Mouse (Mus musculus): Measurements from ENCODE around the gene Cyp2d9. TPM values are rescaled to one million over a fixed set of nuclear protein-coding genes. Genes with fewer than 3 reads are reported as not detected.
"Not testable (repeated sequence)": the region's sequence is repeated elsewhere in the genome, so short reads cannot be mapped to it uniquely, and the experiment has no call there.

Cyp2d9 gene
- total RNA-seq (2012; rRNA removed), result not detected in 2 replicates
- polyA plus RNA-seq (2012; ENCODE audit: insufficient read depth in 1 of 2, insufficient read length in 2 of 2, low read depth in 1 of 2, low replicate concordance in 2 of 2, missing spikeins in 1 of 2), result not detected

GRCm38 (mm10) chr15:82433137-82433536 is at the start of gene Cyp2d9:
Gene Cyp2d9, plus strand, starts transcription at chr15:82433437.
- DNase-seq (ENCODE audit: low read depth, low spot score), result no peak
- Histone ChIP-seq H3K27me3 (ENCODE audit: control insufficient read depth in 1 of 2, insufficient read depth in 2 of 2, low read length in 2 of 2) (peaks cover 0 to 3% of the 10 kb centered on the region in 2 experiments; a peak in 1 of 4 replicates), H3K9ac (ENCODE audit: control insufficient read depth, low read depth, low read length, poor library complexity, severe bottlenecking) (no peak within 1 kb of the TSS), H3K4me3 (ENCODE audit: control insufficient read depth in 1 of 2, insufficient read depth in 1 of 2, low read depth in 2 of 2, low read length in 2 of 2) (no peak within 1 kb of the TSS), H3K27ac (ENCODE audit: control insufficient read depth, low read depth, low read length) (no peak within 1 kb of the TSS), H3K79me2 (ENCODE audit: control insufficient read depth, insufficient read depth, low read length, poor library complexity) (no peaks in the 10 kb centered on the region), H3K9me3 (replicated peaks; ENCODE audit: insufficient read depth, low read length) (no peaks in the 10 kb centered on the region), H3K4me1 (ENCODE audit: control insufficient read depth in 1 of 2, insufficient read depth in 2 of 2, low read length in 2 of 2) (no peaks in the 10 kb centered on the region), H3K36me3 (ENCODE audit: control insufficient read depth in 1 of 2, insufficient read depth in 2 of 2, low read length in 2 of 2) (no peaks in the 10 kb centered on the region)
- TF ChIP-seq HCFC1 (IDR thresholded peaks at IDR 0.05; ENCODE audit: low read depth, low read length), result no peak
- no peak for TF ChIP-seq JUND (IDR thresholded peaks at IDR 0.05; ENCODE audit: low read depth, low read length)
- no peak for TF ChIP-seq USF2 (IDR thresholded peaks at IDR 0.05; ENCODE audit: borderline replicate concordance in 1 of 2, insufficient read depth in 1 of 2, low read depth in 1 of 2, low read length in 2 of 2)
- TF ChIP-seq ZNF384 (IDR thresholded peaks at IDR 0.05; ENCODE audit: low read depth, low read length), result no peak
- TF ChIP-seq MYB (IDR thresholded peaks at IDR 0.05; ENCODE audit: low read depth, low read length), result no peak
- no peak for TF ChIP-seq ZKSCAN1 (IDR thresholded peaks at IDR 0.05; ENCODE audit: low read depth, low read length)
- TF ChIP-seq MYC (IDR thresholded peaks at IDR 0.05; ENCODE audit: low read depth, low read length), result no peak
- TF ChIP-seq CTCF (IDR thresholded peaks at IDR 0.05 in 2 of 3, conservative IDR thresholded peaks at IDR 0.05 in 1 of 3; ENCODE audit: control insufficient read depth in 1 of 3, insufficient read depth in 1 of 3, low read depth in 2 of 3, low read length in 3 of 3, poor library complexity in 1 of 3, severe bottlenecking in 1 of 3), result no peak
- no peak for TF ChIP-seq GATA1 (IDR thresholded peaks at IDR 0.05; ENCODE audit: low read depth, low read length)
- TF ChIP-seq MXI1 (IDR thresholded peaks at IDR 0.05; ENCODE audit: low read depth, low read length), result no peak

- H3K27me3 ChIP-seq (ENCODE audit: control insufficient read depth in 1 of 2, insufficient read depth in 2 of 2, low read length in 2 of 2), result peaks cover 4 to 24% of the 10 kb centered on the region in 2 experiments; a peak in 3 of 4 replicates
Measured at GRCm38 (mm10) chr15:82385729-82386128, 47.5 kb upstream of the Cyp2d9 start.

GRCm38 (mm10) chr15:82389916-82390315 is 43.3 kb upstream of the Cyp2d9 start:
- not testable (repeated sequence) for H3K27ac ChIP-seq (ENCODE audit: control insufficient read depth, low read depth, low read length); H3K9me3 ChIP-seq (replicated peaks; ENCODE audit: insufficient read depth, low read length); H3K4me3 ChIP-seq (ENCODE audit: control insufficient read depth in 1 of 2, insufficient read depth in 1 of 2, low read depth in 2 of 2, low read length in 2 of 2); DNase-seq (ENCODE audit: low read depth, low spot score); H3K9ac ChIP-seq (ENCODE audit: control insufficient read depth, low read depth, low read length, poor library complexity, severe bottlenecking); H3K4me1 ChIP-seq (ENCODE audit: control insufficient read depth in 1 of 2, insufficient read depth in 2 of 2, low read length in 2 of 2); H3K27me3 ChIP-seq (ENCODE audit: control insufficient read depth in 1 of 2, insufficient read depth in 2 of 2, low read length in 2 of 2); H3K36me3 ChIP-seq (ENCODE audit: control insufficient read depth in 1 of 2, insufficient read depth in 2 of 2, low read length in 2 of 2); H3K79me2 ChIP-seq (ENCODE audit: control insufficient read depth, insufficient read depth, low read length, poor library complexity)

More at GRCm38 (mm10) chr15:82385729-82386128, 47.5 kb upstream of the Cyp2d9 start:
- TF ChIP-seq MXI1 (IDR thresholded peaks at IDR 0.05; ENCODE audit: low read depth, low read length) (no peak), E2F4 (IDR thresholded peaks at IDR 0.05; ENCODE audit: borderline replicate concordance, low read depth, low read length) (no peak), TBP (IDR thresholded peaks at IDR 0.05; ENCODE audit: low read depth, low read length) (no peak), TCF12 (IDR thresholded peaks at IDR 0.05; ENCODE audit: low read depth, low read length) (no peak), MYC (IDR thresholded peaks at IDR 0.05; ENCODE audit: low read depth, low read length) (no peak), CHD2 (IDR thresholded peaks at IDR 0.05; ENCODE audit: low read length) (no peak), POLR2AphosphoS5 (IDR thresholded peaks at IDR 0.05; ENCODE audit: borderline replicate concordance, low read depth, low read length) (no peak)
- Histone ChIP-seq H3K4me1 (ENCODE audit: control insufficient read depth in 1 of 2, insufficient read depth in 2 of 2, low read length in 2 of 2) (no peaks in the 10 kb centered on the region), H3K9me3 (replicated peaks; ENCODE audit: insufficient read depth, low read length) (no peaks in the 10 kb centered on the region), H3K36me3 (ENCODE audit: control insufficient read depth in 1 of 2, insufficient read depth in 2 of 2, low read length in 2 of 2) (no peaks in the 10 kb centered on the region), H3K79me2 (ENCODE audit: control insufficient read depth, insufficient read depth, low read length, poor library complexity) (no peaks in the 10 kb centered on the region), H3K4me3 (ENCODE audit: control insufficient read depth in 1 of 2, insufficient read depth in 1 of 2, low read depth in 2 of 2, low read length in 2 of 2) (no peak overlapping the region), H3K9ac (ENCODE audit: control insufficient read depth, low read depth, low read length, poor library complexity, severe bottlenecking) (no peak overlapping the region), H3K27ac (ENCODE audit: control insufficient read depth, low read depth, low read length) (no peak overlapping the region)
- no peak for DNase-seq (ENCODE audit: low read depth, low spot score)

GRCm38 (mm10) chr15:82393922-82394321 is 39.3 kb upstream of the Cyp2d9 start, which contains the start of gene Cyp2d11:
Gene Cyp2d11, minus strand, starts transcription at chr15:82394022.
- not testable (repeated sequence) for H3K9me3 ChIP-seq (replicated peaks; ENCODE audit: insufficient read depth, low read length); H3K27ac ChIP-seq (ENCODE audit: control insufficient read depth, low read depth, low read length); H3K27me3 ChIP-seq (ENCODE audit: control insufficient read depth in 1 of 2, insufficient read depth in 2 of 2, low read length in 2 of 2); H3K79me2 ChIP-seq (ENCODE audit: control insufficient read depth, insufficient read depth, low read length, poor library complexity); H3K4me3 ChIP-seq (ENCODE audit: control insufficient read depth in 1 of 2, insufficient read depth in 1 of 2, low read depth in 2 of 2, low read length in 2 of 2); H3K9ac ChIP-seq (ENCODE audit: control insufficient read depth, low read depth, low read length, poor library complexity, severe bottlenecking); H3K4me1 ChIP-seq (ENCODE audit: control insufficient read depth in 1 of 2, insufficient read depth in 2 of 2, low read length in 2 of 2); DNase-seq (ENCODE audit: low read depth, low spot score); H3K36me3 ChIP-seq (ENCODE audit: control insufficient read depth in 1 of 2, insufficient read depth in 2 of 2, low read length in 2 of 2)

- H3K9ac ChIP-seq (ENCODE audit: control insufficient read depth, low read depth, low read length, poor library complexity, severe bottlenecking); H3K4me1 ChIP-seq (ENCODE audit: control insufficient read depth in 1 of 2, insufficient read depth in 2 of 2, low read length in 2 of 2); H3K4me3 ChIP-seq (ENCODE audit: control insufficient read depth in 1 of 2, insufficient read depth in 1 of 2, low read depth in 2 of 2, low read length in 2 of 2); H3K9me3 ChIP-seq (replicated peaks; ENCODE audit: insufficient read depth, low read length); H3K27ac ChIP-seq (ENCODE audit: control insufficient read depth, low read depth, low read length); H3K36me3 ChIP-seq (ENCODE audit: control insufficient read depth in 1 of 2, insufficient read depth in 2 of 2, low read length in 2 of 2); H3K79me2 ChIP-seq (ENCODE audit: control insufficient read depth, insufficient read depth, low read length, poor library complexity); DNase-seq (ENCODE audit: low read depth, low spot score); H3K27me3 ChIP-seq (ENCODE audit: control insufficient read depth in 1 of 2, insufficient read depth in 2 of 2, low read length in 2 of 2): not testable (repeated sequence)
Measured at GRCm38 (mm10) chr15:82395955-82396354, 37.3 kb upstream of the Cyp2d9 start.
